Mouse (Mus musculus) megakaryocyte, embryonic 14.5 days (primary cell): ENCODE results near the gene Tnfaip8l1. TPM values are rescaled to one million over a fixed set of nuclear protein-coding genes. Genes with fewer than 3 reads are reported as not detected.
A peak's percentile ranks its signal among the peaks of the same experiment; 100 is the strongest.

Experiments
- H3K27me3 ChIP-seq: replicated peaks from 2 replicates; pipeline ENCODE3; 2012; ENCODE audit warnings: inconsistent platforms
- H3K36me3 ChIP-seq: replicated peaks from 2 replicates; pipeline ENCODE3; 2012; ENCODE audit warnings: low read length, inconsistent platforms, mixed read lengths
- H3K4me1 ChIP-seq: 2 replicates; pipeline ENCODE4 v1.6.1; 2012; ENCODE audit warnings: inconsistent platforms
- H3K4me3 ChIP-seq: replicated peaks from 2 replicates; pipeline ENCODE3; 2012; ENCODE audit warnings: moderate library complexity, mild to moderate bottlenecking, inconsistent platforms
- H3K9me3 ChIP-seq: 2 replicates; pipeline ENCODE4 v1.6.1; 2012; ENCODE audit warnings: inconsistent platforms
- FLI1 ChIP-seq: IDR thresholded peaks from 2 replicates; pipeline ENCODE4 v1.6.1; 2012; ENCODE audit warnings: low read length, inconsistent platforms, mixed read lengths
- GATA1 ChIP-seq: IDR thresholded peaks from 3 replicates; pipeline ENCODE4 v1.6.1; 2012; ENCODE audit warnings: mixed read lengths, low read length, inconsistent platforms, borderline replicate concordance
- polyA plus RNA-seq: library from polyadenylated mRNA; stranded (reverse); fragments of >175 nt; gene quantifications from 2 replicates; pipeline ENCODE4 v1.2.3, GENCODE M21; 2012; ENCODE audit warnings: low replicate concordance; ENCODE audit not compliant: insufficient read depth

Tnfaip8l1 gene
- polyA plus RNA-seq, result 0.94 and 3.0 TPM in 2 replicates

DNA sequence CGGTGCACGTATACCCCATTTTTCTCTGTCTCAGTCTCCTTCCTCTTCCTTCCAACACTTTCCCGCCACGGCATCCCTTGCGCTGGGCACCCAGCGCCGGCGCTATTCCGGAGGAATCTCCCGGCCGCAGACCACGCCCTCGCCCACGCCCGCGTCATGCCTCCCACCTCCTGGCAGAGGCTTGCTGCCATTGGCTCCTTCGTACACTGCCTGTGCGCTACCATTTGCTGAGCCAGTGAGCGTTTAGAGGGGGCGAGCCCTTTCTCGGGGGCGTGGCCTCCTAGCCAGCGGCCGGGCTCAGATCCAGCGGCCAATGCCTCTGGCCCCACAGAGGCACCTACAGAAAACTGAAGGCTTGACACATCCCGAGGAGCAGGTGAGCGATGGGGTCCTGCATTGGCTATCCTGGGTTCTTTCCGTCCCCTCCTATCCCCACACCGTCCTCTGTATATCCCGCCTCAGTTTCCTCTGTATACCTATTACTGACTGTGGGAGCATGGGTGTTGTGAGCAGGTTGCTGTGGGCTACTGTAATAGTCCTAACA is at the start of gene Tnfaip8l1:
Gene Tnfaip8l1, plus strand, starts transcription at position 247 of the 544 bp plus-strand sequence.
- H3K4me1 ChIP-seq, result peaks cover 62% of the 10 kb centered on the region
- peak within 1 kb of the TSS; percentile 93 for H3K4me3 ChIP-seq
- no peaks in the 10 kb centered on the region for H3K9me3 ChIP-seq
- peaks cover 21% of the 10 kb centered on the region for H3K27me3 ChIP-seq
- TF ChIP-seq FLI1 (no peak), GATA1 (no peak)
- H3K36me3 ChIP-seq, result no peaks in the 10 kb centered on the region

DNA sequence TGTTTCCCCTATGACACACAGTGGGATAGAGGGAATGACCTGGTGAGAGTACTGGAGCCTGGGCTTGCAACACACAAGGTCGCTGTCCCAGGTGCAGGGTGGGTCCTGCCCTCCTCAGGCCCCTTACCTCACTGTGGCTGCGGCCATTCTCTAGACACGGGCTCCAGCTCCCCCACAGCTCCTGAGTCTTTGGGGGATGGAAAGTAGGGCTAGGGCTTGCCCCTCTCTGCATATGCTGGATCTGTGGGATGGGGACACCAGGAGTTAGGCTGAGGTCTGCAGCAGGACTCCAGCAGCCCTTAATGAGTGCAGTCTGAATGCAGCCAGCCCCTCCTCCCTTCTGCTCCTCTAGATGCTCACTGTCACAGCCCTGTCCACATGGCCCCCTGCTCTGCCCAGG is 49.5 kb upstream of the Tnfaip8l1 start:
- Histone ChIP-seq H3K9me3 (no peaks in the 10 kb centered on the region), H3K36me3 (peaks cover 43% of the 10 kb centered on the region), H3K4me1 (peaks cover 36% of the 10 kb centered on the region), H3K27me3 (peaks cover 26% of the 10 kb centered on the region), H3K4me3 (peak overlapping the region; percentile 47)
- TF ChIP-seq GATA1, result no peak
- no peak for TF ChIP-seq FLI1

DNA sequence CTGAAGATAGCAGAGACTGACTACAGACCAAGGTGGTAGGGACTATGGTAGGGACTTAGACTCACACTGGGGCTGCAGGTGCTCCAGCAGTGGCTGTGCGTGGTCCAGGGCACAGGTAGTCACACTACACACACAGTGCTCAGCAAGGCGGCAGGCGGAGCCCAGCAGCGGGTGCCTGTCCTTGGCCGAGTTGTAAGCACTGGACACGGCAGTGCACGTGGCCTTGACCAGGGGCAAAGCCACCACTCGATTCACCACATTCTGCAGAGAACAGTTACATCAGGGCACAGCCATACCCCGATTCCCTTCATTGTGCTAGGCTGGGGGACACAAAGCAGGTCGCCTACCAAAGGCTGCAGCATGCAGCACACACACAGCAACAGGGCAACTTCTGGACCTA is 46.1 kb upstream of the Tnfaip8l1 start:
- Histone ChIP-seq H3K27me3 (peaks cover 57% of the 10 kb centered on the region), H3K4me1 (peaks cover 67% of the 10 kb centered on the region)
- TF ChIP-seq GATA1, result no peak
- no peak for TF ChIP-seq FLI1

DNA sequence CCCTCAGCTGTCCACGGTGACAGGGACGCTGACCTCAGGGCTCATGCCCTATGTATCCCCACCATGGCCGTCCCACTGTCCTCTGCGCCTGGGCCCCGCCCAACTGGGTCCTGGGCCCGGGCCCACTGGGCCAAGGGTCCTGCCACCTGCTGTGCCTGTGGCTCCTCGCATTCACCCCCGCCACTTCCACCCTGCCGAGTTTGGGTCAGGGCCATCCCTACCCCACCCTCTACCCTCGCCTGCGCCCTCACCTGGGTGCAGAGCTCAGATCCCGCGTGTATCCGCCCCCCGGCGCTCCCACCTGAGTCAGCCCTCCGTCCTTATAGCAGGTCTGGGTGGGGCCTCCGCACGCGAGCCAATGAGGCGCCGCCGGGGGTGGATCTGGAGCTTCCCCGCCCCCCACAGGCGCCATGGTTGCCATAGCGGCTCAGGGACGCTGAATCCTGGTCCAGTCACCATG is 45.0 kb upstream of the Tnfaip8l1 start, which contains the start of gene Plin5:
Gene Plin5, minus strand, starts transcription at position 346 of the 460 bp plus-strand sequence.
- Histone ChIP-seq H3K4me1 (peaks cover 76% of the 10 kb centered on the region), H3K27me3 (peaks cover 67% of the 10 kb centered on the region), H3K9me3 (peaks cover 7% of the 10 kb centered on the region), H3K4me3 (peak within 1 kb of the TSS; percentile 86), H3K36me3 (peaks cover 9% of the 10 kb centered on the region)
- no peak for TF ChIP-seq GATA1
- TF ChIP-seq FLI1, result no peak

More for the DNA sequence above, 46.1 kb upstream of the Tnfaip8l1 start:
- peaks cover 13% of the 10 kb centered on the region for H3K36me3 ChIP-seq
- no peaks in the 10 kb centered on the region for H3K9me3 ChIP-seq
- no peak overlapping the region for H3K4me3 ChIP-seq

DNA sequence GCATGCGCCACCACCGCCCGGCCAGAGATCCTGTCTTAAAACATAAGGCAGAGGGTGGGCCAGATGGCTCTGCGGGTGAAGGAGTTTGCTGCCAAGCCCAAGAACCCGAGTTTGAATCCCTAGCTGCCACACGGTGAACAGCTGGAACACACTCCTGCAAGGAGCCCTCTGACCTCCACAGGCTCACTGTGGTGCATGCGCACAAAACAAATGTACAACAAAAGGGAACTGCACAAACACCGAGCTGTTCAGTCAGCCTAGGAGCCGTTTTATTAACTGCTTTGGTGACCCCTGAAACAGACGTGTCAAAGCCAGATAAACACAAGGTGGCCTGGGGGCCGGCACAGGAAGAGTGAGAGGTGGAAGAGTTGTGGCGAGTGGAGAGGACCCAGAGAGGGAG is 42.8 kb upstream of the Tnfaip8l1 start:
- Histone ChIP-seq H3K27me3 (peaks cover 72% of the 10 kb centered on the region), H3K9me3 (peaks cover 21% of the 10 kb centered on the region), H3K4me3 (peak overlapping the region; percentile 83), H3K36me3 (peaks cover 22% of the 10 kb centered on the region), H3K4me1 (peaks cover 59% of the 10 kb centered on the region)
- TF ChIP-seq GATA1 (no peak), FLI1 (no peak)

DNA sequence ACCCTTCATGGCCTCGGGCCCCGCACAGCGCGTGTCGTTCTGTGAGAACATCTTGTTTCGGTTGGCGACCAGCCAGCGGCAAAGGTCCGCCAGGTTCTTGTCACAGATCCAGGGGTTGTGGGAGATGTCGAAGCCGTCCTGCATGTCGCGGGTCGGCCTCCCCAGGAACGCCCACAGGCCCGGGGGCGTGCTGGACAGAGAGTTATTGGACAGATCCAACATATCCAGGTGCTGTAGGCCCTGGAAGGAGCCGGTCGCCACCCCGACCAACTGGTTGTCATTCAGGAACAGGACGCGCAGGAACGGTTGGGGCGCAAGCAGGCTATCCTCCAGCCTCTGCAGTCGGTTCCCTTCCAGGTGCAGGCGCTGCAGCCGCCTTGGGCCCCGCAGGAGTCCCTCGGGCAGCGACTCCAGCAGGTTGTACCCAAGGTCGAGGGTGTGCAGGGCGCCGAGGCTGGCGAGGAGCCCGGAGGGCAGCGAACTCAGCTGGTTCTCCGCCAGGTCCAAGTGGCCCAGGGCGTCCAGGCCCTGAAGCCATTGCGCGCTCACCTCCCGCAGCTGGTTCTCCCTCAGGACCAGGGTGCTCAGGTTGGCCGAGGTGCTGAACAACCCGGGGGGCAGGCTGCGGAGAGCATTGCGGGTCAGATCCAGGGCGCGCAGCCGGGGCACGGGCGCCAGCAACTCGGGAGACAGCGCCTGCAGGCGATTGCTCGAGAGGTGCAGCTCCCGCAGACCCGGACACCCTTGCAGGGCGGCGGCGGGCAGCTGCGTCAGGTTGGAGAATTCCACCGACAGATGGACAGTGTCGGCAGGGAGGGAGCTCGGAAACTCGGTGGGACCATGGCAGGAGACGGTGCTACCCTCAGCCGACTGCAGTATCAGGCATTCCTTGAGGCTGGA is 42.0 kb upstream of the Tnfaip8l1 start:
- Histone ChIP-seq H3K4me1 (peaks cover 51% of the 10 kb centered on the region), H3K36me3 (peaks cover 29% of the 10 kb centered on the region), H3K9me3 (peaks cover 21% of the 10 kb centered on the region), H3K27me3 (peaks cover 68% of the 10 kb centered on the region), H3K4me3 (peak overlapping the region; percentile 83)
- TF ChIP-seq GATA1 (no peak), FLI1 (no peak)

DNA sequence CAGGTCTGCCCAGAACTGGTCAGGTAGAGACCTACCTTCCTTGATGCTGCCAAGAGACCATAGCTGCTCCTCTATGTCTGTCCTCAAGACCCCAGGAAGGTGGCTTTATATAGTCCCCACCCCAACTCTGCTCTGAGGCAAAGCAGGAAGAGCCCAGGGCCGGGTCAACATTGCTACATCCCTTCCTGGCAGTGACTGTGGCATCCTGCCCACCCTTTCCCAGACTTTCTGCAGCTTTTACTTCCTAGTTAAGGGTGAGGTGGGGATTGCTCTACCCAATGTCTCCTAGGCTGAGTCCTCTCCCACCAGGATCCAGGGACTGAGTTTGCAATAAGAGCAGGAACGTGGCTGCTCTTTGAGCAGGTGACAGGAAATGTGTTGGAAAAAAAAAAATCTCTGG is 40.5 kb upstream of the Tnfaip8l1 start, which contains the start of gene Lrg1:
Gene Lrg1, minus strand, starts transcription at position 176 of the 400 bp plus-strand sequence.
- Histone ChIP-seq H3K27me3 (peaks cover 53% of the 10 kb centered on the region), H3K9me3 (peaks cover 21% of the 10 kb centered on the region), H3K4me1 (peaks cover 48% of the 10 kb centered on the region), H3K4me3 (peak within 1 kb of the TSS; percentile 83), H3K36me3 (peaks cover 43% of the 10 kb centered on the region)
- TF ChIP-seq GATA1, result no peak
- TF ChIP-seq FLI1, result no peak

DNA sequence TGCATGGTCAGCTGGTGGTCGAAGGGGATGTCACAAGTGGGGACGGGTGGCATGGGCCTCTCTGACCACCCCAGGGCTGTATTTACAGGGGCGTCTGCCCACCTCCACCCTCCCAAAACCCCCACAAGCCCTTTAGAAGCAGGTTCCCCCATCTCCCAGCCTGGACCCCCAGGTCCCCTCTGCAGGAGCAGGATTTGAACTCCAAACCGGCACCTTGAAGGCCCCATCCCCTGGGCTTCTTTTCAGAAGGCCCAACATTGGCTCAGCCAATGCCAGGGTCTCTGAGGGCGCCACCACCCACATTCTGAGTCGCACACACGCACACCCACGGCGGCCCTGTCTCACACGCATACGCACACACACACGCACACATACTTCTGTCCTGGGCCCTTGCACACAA is 39.1 kb upstream of the Tnfaip8l1 start:
- Histone ChIP-seq H3K27me3 (peaks cover 44% of the 10 kb centered on the region), H3K36me3 (peaks cover 56% of the 10 kb centered on the region), H3K4me1 (peaks cover 39% of the 10 kb centered on the region), H3K9me3 (peaks cover 21% of the 10 kb centered on the region), H3K4me3 (peak overlapping the region; percentile 10)
- TF ChIP-seq FLI1 (no peak), GATA1 (no peak)

DNA sequence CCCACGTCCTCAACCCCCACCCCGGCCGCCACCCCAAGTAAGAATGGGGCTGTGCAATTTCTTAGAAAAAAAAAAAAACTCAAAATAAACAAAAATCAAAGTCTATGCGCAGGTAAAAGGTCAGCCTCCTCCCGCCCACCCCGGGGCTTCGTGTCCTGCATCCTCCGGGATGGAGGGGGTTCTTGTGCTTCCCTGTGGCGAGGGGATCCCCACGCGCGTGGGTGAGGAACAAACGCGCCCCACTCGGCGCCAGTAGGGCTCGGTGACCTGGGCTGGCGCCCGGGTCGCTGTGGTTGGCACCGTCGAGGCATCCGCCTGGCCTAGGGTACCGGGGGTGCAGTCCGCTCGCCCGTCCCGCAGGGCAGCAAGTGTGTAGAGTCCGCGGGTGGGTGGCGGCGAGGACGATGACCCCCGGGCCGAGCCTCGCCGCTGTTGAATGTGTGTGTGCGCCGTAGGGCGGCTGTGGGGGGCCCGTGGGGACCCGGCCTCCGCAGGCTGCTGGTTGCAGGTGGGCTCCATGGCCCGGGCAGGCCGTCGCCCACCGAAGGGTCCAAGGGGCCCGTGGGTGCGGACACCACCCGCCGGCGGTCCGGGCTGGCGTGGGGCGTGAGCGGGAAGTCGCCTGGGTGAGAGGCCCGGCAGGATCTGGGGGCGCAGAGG is 38.5 kb upstream of the Tnfaip8l1 start:
- H3K4me1 ChIP-seq, result peaks cover 37% of the 10 kb centered on the region

More for the DNA sequence above, 38.5 kb upstream of the Tnfaip8l1 start:
- Histone ChIP-seq H3K4me3 (no peak overlapping the region), H3K36me3 (peaks cover 63% of the 10 kb centered on the region), H3K9me3 (peaks cover 21% of the 10 kb centered on the region), H3K27me3 (peaks cover 38% of the 10 kb centered on the region)
- TF ChIP-seq GATA1 (no peak), FLI1 (no peak)
